Mouse (Mus musculus): ENCODE data around the gene Mtch2. TPM values are rescaled to one million over a fixed set of nuclear protein-coding genes. Genes with fewer than 3 reads are reported as not detected.

Mtch2 gene
- total RNA-seq, 2 experiments from 2014 or later = 177 to 190 TPM

DNA sequence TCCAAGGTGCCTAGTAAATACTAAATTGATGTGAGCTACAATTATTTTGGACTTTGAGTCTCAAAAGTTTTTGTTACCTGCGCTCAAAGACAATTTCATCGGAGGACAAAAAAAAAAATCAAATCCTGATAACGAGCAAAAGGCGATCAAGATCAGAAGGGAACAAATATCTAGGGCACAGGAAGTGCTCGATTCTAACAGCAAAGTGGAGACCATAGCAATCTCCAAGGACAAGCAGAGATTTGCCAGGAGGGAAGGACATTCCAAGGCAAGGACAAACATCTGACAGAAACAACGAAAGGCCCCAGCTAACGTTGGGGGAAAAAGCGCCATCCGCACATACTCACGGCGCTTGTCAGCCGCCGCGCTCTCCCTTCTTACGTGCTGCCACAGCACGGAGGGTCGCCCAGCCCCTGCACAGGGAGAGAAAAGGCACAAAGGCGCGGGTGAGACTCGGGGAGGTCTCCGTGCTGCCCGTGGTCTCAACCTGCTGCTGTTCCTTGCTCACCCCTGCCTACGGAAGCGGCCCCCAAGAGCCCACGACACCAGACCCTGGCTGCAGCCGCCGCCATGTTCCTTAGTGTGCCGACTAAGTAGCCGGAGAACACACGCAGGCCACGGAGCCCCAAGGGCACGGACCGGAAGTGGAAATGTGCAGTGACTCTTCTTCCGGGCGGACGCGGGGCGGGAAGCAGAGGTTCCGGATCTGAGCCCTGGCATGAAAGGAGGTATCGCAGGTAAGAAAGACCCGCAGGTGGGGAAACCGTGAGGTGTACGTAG lies 57.3 kb downstream of the Mtch2 start, which contains the start of the genes Kbtbd4 and Ndufs3:
Gene Kbtbd4, plus strand, starts transcription at position 665 of the 780 bp plus-strand sequence.
Gene Ndufs3, minus strand, starts transcription at position 752 of the 780 bp plus-strand sequence.
- peak; percentile 67 to 79 for DNase-seq (ENCODE audit: low spot score in 2 of 2)

- no peak for DNase-seq (ENCODE audit: low spot score in 2 of 2)
Measured at GRCm38 (mm10) chr2:90904856-90905224, 57.9 kb downstream of the Mtch2 start.

GRCm38 (mm10) chr2:90906721-90907120 lies 59.8 kb downstream of the Mtch2 start:
- no peak for DNase-seq (ENCODE audit: low spot score in 2 of 2)

DNA sequence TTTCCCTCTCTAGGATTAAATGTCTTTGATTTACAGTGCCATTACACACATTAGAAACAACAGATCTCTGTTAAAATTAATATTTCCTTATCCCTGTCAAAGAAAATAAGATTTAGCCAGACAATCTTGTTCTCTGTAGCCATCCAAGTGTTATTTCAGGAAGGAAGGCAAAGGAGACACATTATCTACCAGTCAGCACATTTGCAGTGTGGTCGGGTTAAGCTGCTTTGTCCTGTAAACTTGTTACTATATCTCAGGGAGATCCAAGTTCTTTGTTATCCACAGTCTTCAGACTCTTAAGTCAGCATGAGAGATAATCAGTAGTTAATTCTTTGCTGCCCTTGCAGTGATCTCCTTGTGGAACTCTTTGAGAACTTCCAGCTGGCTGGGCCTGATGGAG lies 63.9 kb downstream of the Mtch2 start:
- no peak for DNase-seq (ENCODE audit: low spot score in 2 of 2)

DNA sequence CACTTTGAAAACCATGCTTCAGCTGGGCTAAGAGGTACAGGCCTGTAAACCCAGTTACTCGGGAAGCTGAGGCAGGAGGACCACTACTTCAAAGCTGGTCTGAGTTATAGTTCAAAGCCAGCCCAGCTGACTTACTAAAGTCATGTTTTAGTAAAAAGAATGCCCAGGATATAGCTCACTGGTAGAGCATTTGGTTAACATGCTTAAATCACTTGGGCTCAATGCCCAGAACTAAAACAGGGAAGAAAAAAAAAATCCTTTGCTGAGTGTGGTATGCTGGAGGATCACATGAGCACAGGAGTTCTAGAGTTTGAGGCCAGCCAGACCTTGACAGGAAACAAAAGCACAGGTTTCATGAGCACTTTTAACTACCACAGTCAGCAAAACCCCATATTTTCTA lies 64.7 kb downstream of the Mtch2 start:
- DNase-seq (ENCODE audit: low spot score in 2 of 2) = no peak

- no peak for DNase-seq (ENCODE audit: low spot score in 2 of 2)
Measured at GRCm38 (mm10) chr2:90913671-90914070, 66.7 kb downstream of the Mtch2 start.

DNA sequence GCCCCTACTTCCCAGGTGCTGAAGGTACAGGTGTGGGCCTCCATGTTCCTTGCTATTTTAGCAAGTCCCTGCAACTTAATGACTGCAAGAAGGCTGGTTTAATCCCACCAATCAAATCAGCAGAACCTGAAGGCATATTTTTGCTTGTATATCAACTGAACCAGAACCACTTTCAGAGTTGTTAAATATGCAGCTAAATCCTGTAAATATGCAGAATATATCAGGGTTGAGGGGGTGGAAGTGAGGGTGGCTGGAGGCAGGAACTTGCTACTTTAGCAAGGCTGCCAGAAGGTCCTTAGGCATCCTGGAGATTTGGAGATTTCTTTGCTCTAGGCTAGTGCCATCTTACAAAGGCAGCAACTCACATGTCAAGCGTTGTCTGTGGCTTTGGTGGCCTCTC lies 68.6 kb downstream of the Mtch2 start:
- no peak for DNase-seq (ENCODE audit: low spot score in 2 of 2)

Other genes with a start within 250 kb of the Mtch2 start
- gene Nup160, start 169.9 kb upstream of the Mtch2 start, total RNA-seq (2021) = 10 to 100 TPM; 29.4 to 30.9 TPM
- gene Fnbp4, start 101.8 kb upstream of the Mtch2 start, total RNA-seq (2021) = 100 to 1,000 TPM; 120 to 121 TPM
- 1 to 10 TPM; 1.3 to 2.1 TPM for gene Agbl2, start 64.4 kb upstream of the Mtch2 start, total RNA-seq (2021)
- 1 to 10 TPM; 5.4 to 5.6 TPM for gene C1qtnf4, start 38.7 kb downstream of the Mtch2 start, total RNA-seq (2021)
- 10 to 100 TPM; 35.6 to 37.4 TPM for gene Kbtbd4, start 57.6 kb downstream of the Mtch2 start, total RNA-seq (2021)
- gene Ndufs3, start 57.7 kb downstream of the Mtch2 start, total RNA-seq (2021) = 100 to 1,000 TPM; 354 to 392 TPM
- 100 to 1,000 TPM in 1 of 2 experiments, 10 to 100 TPM in 1; 94.0 to 103 TPM for gene Celf1, start 93.2 kb downstream of the Mtch2 start, total RNA-seq (2021)
- gene Rapsn, start 188.5 kb downstream of the Mtch2 start, total RNA-seq (2021) = 1 to 10 TPM; 4.2 to 4.9 TPM
- gene Psmc3, start 206.9 kb downstream of the Mtch2 start, total RNA-seq (2021) = 100 to 1,000 TPM; 203 to 210 TPM
- gene Slc39a13, start 223.3 kb downstream of the Mtch2 start, total RNA-seq (2021) = 10 to 100 TPM; 35.7 to 42.0 TPM
- 1 to 10 TPM; 7.8 to 7.9 TPM for gene Spi1, start 235.2 kb downstream of the Mtch2 start, total RNA-seq (2021)

All from adrenal gland, postnatal 4 days (tissue).